Mouse (Mus musculus): ENCODE measurements around the gene Neurl4. TPM values are rescaled to one million over a fixed set of nuclear protein-coding genes. Genes with fewer than 3 reads are reported as not detected.

Neurl4 gene
- total and polyA plus RNA-seq, 3 experiments: 31.5 to 47.1 (median 42.6) TPM

DNA sequence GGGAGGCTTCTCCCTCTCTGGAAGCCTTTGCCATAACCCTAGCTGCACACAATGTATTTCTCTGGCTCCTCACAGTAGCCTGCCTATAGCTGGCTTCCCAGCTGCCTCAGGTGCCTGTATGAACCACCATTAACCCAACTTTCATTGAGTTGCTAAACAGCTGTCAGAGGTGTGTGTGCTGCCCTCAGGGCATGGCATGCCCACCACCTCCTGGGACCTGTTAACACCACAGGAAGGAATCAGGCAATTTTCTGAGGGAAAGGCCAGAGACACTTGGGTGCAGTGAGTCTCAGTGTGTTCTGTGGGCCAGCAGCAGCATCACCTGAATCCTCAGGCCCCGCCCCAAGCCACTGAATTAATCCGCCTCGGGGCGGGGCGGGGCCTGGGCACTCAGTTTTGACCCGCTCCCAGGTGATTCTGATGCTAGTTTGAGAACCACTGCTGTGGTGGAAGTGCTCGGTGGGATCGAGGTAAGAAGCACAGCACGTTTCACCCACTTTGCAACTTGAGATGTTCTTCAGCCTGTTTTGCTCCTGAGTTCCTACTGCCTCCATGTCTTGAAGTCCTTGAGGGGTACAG, 37.6 kb downstream of the Neurl4 start:
- H3K36me3 ChIP-seq (ENCODE audit: control insufficient read depth, insufficient read depth, low read length): no peaks in the 10 kb centered on the region
- peak overlapping the region; percentile 71 for H3K27ac ChIP-seq
- DNase-seq: no peak
- intact Hi-C loops (cut with DNase I): loop anchor here (1.0 kb wide), 1 partner anchor 8 kb away; no protein-coding TSS in a partner anchor
- WGBS: 47% methylated on average over 9 of the region's 9 CpGs
- no peak overlapping the region for H3K9ac ChIP-seq (ENCODE audit: low read depth, low read length)
- H3K27me3 ChIP-seq (ENCODE audit: control insufficient read depth, insufficient read depth, low read length): no peaks in the 10 kb centered on the region
- TF ChIP-seq CTCF (IDR thresholded peaks at IDR 0.05) (no peak), POLR2A (IDR thresholded peaks at IDR 0.05; ENCODE audit: insufficient read depth, low read depth, low read length) (peak; percentile 31; the same call in 1 of the 2 replicates), EP300 (IDR thresholded peaks at IDR 0.05; ENCODE audit: insufficient read depth, low read depth, low read length) (no peak)
- peaks cover 11% of the 10 kb centered on the region for H3K4me1 ChIP-seq (ENCODE audit: control insufficient read depth, insufficient read depth, low read length)
- no peaks in the 10 kb centered on the region for H3K79me2 ChIP-seq (replicated peaks; ENCODE audit: control insufficient read depth, insufficient read depth, low read length)
- H3K4me3 ChIP-seq: no peak overlapping the region

GRCm38 (mm10) chr11:69939181-69939580, 38.3 kb downstream of the Neurl4 start:
- no peak overlapping the region for H3K9ac ChIP-seq (ENCODE audit: low read depth, low read length)
- peak overlapping the region; percentile 71 for H3K27ac ChIP-seq
- no peaks in the 10 kb centered on the region for H3K79me2 ChIP-seq (replicated peaks; ENCODE audit: control insufficient read depth, insufficient read depth, low read length)
- peaks cover 1% of the 10 kb centered on the region; the same call in 1 of the 2 replicates for H3K36me3 ChIP-seq (ENCODE audit: control insufficient read depth, insufficient read depth, low read length)
- no peak for TF ChIP-seq EP300 (IDR thresholded peaks at IDR 0.05; ENCODE audit: insufficient read depth, low read depth, low read length)
- TF ChIP-seq POLR2A (IDR thresholded peaks at IDR 0.05; ENCODE audit: insufficient read depth, low read depth, low read length): peak; percentile 5; the same call in 1 of the 2 replicates
- H3K27me3 ChIP-seq (ENCODE audit: control insufficient read depth, insufficient read depth, low read length): no peaks in the 10 kb centered on the region
- intact Hi-C loops (cut with DNase I): no loop called here
- H3K4me3 ChIP-seq: no peak overlapping the region
- DNase-seq: no peak
- WGBS: 49% methylated on average over 5 of the region's 5 CpGs
- H3K4me1 ChIP-seq (ENCODE audit: control insufficient read depth, insufficient read depth, low read length): peaks cover 11% of the 10 kb centered on the region

DNA sequence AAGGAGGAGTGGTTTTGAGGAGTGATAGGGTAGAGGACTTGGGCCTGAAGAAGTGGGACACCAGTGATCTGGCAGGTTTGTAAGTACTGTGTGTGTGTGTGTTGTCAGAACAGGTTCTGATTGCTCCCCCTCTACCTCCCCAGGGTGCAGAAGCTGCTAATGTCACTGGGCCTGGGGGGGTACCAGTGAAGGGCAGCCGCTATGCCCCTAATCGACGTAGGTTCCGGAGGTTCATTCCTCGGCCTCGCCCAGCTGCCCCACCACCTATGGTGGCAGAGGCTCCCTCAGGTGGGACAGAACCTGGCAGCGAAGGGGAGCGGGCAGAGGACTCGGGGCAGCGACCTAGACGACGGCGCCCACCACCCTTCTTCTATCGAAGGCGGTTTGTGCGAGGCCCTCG, 38.9 kb downstream of the Neurl4 start:
- Histone ChIP-seq H3K9ac (ENCODE audit: low read depth, low read length) (no peak overlapping the region), H3K36me3 (ENCODE audit: control insufficient read depth, insufficient read depth, low read length) (peaks cover 4% of the 10 kb centered on the region; the same call in 1 of the 2 replicates), H3K27me3 (ENCODE audit: control insufficient read depth, insufficient read depth, low read length) (no peaks in the 10 kb centered on the region), H3K27ac (peak overlapping the region; percentile 71), H3K79me2 (replicated peaks; ENCODE audit: control insufficient read depth, insufficient read depth, low read length) (no peaks in the 10 kb centered on the region), H3K4me3 (no peak overlapping the region), H3K4me1 (ENCODE audit: control insufficient read depth, insufficient read depth, low read length) (peaks cover 9% of the 10 kb centered on the region)
- TF ChIP-seq EP300 (IDR thresholded peaks at IDR 0.05; ENCODE audit: insufficient read depth, low read depth, low read length) (no peak), POLR2A (IDR thresholded peaks at IDR 0.05; ENCODE audit: insufficient read depth, low read depth, low read length) (0 out of 2 replicates have a peak, but pooled peaks have one; percentile 5)
- 90% methylated on average over 17 of the region's 17 CpGs for WGBS
- intact Hi-C loops (cut with DNase I): no loop called here
- no peak for DNase-seq

GRCm38 (mm10) chr11:69940962-69941361, 40.1 kb downstream of the Neurl4 start:
- WGBS: 77% methylated on average over 4 of the region's 4 CpGs
- no peak for DNase-seq

DNA sequence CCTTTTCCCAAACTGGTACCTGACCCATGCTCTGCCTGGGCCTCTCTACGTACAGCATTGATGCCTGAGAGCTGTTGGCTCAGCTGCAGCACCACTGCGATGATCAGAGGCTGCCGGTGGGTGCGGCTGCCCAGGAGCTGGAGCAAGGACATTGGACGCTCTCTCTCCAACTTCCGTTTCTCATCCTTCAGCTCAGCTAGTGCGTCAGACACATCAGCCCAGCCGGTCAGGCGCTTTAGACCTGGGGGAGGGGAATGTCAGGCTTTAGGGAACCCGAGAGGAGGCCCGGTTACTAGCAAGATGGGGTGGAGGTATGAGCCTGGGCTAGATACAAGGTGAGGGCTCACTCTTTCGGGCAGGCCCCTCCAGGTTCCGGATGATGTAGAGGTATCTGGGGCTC, 44.3 kb downstream of the Neurl4 start:
- 58% methylated on average over 13 of the region's 13 CpGs for WGBS
- Histone ChIP-seq H3K79me2 (replicated peaks; ENCODE audit: control insufficient read depth, insufficient read depth, low read length) (no peaks in the 10 kb centered on the region), H3K4me3 (no peak overlapping the region), H3K27ac (peak overlapping the region; percentile 97; the same call in 1 of the 2 replicates), H3K36me3 (ENCODE audit: control insufficient read depth, insufficient read depth, low read length) (peaks cover 4% of the 10 kb centered on the region; the same call in 1 of the 2 replicates), H3K4me1 (ENCODE audit: control insufficient read depth, insufficient read depth, low read length) (no peaks in the 10 kb centered on the region; the same call in 1 of the 2 replicates), H3K9ac (ENCODE audit: low read depth, low read length) (no peak overlapping the region), H3K27me3 (ENCODE audit: control insufficient read depth, insufficient read depth, low read length) (no peaks in the 10 kb centered on the region)
- peak; percentile 8 to 24 for DNase-seq
- no peak for TF ChIP-seq EP300 (IDR thresholded peaks at IDR 0.05; ENCODE audit: insufficient read depth, low read depth, low read length)
- TF ChIP-seq CTCF (IDR thresholded peaks at IDR 0.05): no peak
- no peak for TF ChIP-seq POLR2A (IDR thresholded peaks at IDR 0.05; ENCODE audit: insufficient read depth, low read depth, low read length)
- intact Hi-C loops (cut with DNase I): no loop called here

More at GRCm38 (mm10) chr11:69940962-69941361, 40.1 kb downstream of the Neurl4 start:
- Histone ChIP-seq H3K9ac (ENCODE audit: low read depth, low read length) (no peak overlapping the region), H3K79me2 (replicated peaks; ENCODE audit: control insufficient read depth, insufficient read depth, low read length) (no peaks in the 10 kb centered on the region), H3K36me3 (ENCODE audit: control insufficient read depth, insufficient read depth, low read length) (peaks cover 4% of the 10 kb centered on the region; the same call in 1 of the 2 replicates), H3K4me1 (ENCODE audit: control insufficient read depth, insufficient read depth, low read length) (peaks cover 7% of the 10 kb centered on the region), H3K4me3 (no peak overlapping the region), H3K27ac (no peak overlapping the region), H3K27me3 (ENCODE audit: control insufficient read depth, insufficient read depth, low read length) (no peaks in the 10 kb centered on the region)
- intact Hi-C loops (cut with DNase I): no loop called here
- TF ChIP-seq POLR2A (IDR thresholded peaks at IDR 0.05; ENCODE audit: insufficient read depth, low read depth, low read length): peak; percentile 14; the same call in 1 of the 2 replicates
- no peak for TF ChIP-seq CTCF (IDR thresholded peaks at IDR 0.05)
- no peak for TF ChIP-seq EP300 (IDR thresholded peaks at IDR 0.05; ENCODE audit: insufficient read depth, low read depth, low read length)
